Mouse (Mus musculus) megakaryocyte, embryonic 14.5 days (primary cell): ENCODE measurements around the gene Gm21885. TPM values are rescaled to one million over a fixed set of nuclear protein-coding genes. Genes with fewer than 3 reads are reported as not detected.

Source experiments
- H3K27me3 ChIP-seq: replicated peaks from 2 replicates; pipeline ENCODE3; 2012; ENCODE audit warnings: inconsistent platforms
- H3K36me3 ChIP-seq: replicated peaks from 2 replicates; pipeline ENCODE3; 2012; ENCODE audit warnings: low read length, inconsistent platforms, mixed read lengths
- H3K4me1 ChIP-seq: 2 replicates; pipeline ENCODE4 v1.6.1; 2012; ENCODE audit warnings: inconsistent platforms
- H3K4me3 ChIP-seq: replicated peaks from 2 replicates; pipeline ENCODE3; 2012; ENCODE audit warnings: moderate library complexity, mild to moderate bottlenecking, inconsistent platforms
- H3K9me3 ChIP-seq: 2 replicates; pipeline ENCODE4 v1.6.1; 2012; ENCODE audit warnings: inconsistent platforms
- FLI1 ChIP-seq: IDR thresholded peaks from 2 replicates; pipeline ENCODE4 v1.6.1; 2012; ENCODE audit warnings: low read length, inconsistent platforms, mixed read lengths
- GATA1 ChIP-seq: IDR thresholded peaks from 3 replicates; pipeline ENCODE4 v1.6.1; 2012; ENCODE audit warnings: mixed read lengths, low read length, inconsistent platforms, borderline replicate concordance
- polyA plus RNA-seq: library from polyadenylated mRNA; stranded (reverse); fragments of >175 nt; gene quantifications from 2 replicates; pipeline ENCODE4 v1.2.3, GENCODE M21; 2012; ENCODE audit warnings: low replicate concordance; ENCODE audit not compliant: insufficient read depth

Gm21885 gene
- polyA plus RNA-seq, 1 experiment = not detected

DNA sequence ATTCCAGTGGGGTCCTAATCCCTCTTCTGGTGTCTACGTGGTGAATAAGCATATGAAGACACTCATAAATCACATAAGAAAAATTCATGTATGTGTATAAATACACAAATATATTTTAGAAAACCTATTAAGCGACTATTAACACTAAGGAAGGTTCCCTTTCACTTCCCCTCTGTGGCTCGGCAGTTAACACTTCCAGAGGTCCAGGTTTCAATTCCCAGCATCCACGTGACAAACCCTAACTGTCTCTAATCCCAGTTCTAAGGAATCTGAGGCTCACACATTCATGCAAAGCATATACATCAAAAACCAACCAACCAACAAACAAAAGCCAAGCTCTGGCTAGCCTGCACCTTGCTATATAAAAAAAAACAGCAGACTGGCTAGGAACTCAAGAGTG is 35.8 kb downstream of the Gm21885 start:
- Histone ChIP-seq H3K4me3 (peak overlapping the region; percentile 46), H3K9me3 (no peaks in the 10 kb centered on the region), H3K36me3 (peaks cover 30% of the 10 kb centered on the region), H3K4me1 (peaks cover 77% of the 10 kb centered on the region), H3K27me3 (no peaks in the 10 kb centered on the region)
- no peak for TF ChIP-seq GATA1
- no peak for TF ChIP-seq FLI1

DNA sequence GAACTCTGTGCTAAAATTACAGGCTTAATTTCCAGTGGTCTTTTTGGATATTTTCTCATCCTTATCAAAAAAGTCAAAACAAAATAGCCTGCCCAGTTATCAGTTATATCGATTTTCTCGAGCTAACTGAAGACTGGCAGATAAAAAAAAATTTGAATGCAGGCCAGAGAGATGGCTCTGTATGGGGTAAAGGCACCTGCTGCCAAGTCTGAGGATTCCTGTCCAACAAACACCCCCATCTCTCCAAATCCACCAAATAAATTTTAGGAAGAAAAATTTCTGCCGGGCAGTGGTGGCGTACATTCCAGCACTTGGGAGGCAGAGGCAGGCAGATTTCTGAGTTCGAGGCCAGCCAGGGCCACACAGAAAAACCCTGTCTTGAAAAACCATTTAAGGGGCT is 36.4 kb downstream of the Gm21885 start:
- no peaks in the 10 kb centered on the region for H3K27me3 ChIP-seq
- no peak overlapping the region for H3K4me3 ChIP-seq
- no peaks in the 10 kb centered on the region for H3K9me3 ChIP-seq
- no peak for TF ChIP-seq GATA1
- no peak for TF ChIP-seq FLI1
- H3K4me1 ChIP-seq = peaks cover 77% of the 10 kb centered on the region
- H3K36me3 ChIP-seq = peaks cover 26% of the 10 kb centered on the region

DNA sequence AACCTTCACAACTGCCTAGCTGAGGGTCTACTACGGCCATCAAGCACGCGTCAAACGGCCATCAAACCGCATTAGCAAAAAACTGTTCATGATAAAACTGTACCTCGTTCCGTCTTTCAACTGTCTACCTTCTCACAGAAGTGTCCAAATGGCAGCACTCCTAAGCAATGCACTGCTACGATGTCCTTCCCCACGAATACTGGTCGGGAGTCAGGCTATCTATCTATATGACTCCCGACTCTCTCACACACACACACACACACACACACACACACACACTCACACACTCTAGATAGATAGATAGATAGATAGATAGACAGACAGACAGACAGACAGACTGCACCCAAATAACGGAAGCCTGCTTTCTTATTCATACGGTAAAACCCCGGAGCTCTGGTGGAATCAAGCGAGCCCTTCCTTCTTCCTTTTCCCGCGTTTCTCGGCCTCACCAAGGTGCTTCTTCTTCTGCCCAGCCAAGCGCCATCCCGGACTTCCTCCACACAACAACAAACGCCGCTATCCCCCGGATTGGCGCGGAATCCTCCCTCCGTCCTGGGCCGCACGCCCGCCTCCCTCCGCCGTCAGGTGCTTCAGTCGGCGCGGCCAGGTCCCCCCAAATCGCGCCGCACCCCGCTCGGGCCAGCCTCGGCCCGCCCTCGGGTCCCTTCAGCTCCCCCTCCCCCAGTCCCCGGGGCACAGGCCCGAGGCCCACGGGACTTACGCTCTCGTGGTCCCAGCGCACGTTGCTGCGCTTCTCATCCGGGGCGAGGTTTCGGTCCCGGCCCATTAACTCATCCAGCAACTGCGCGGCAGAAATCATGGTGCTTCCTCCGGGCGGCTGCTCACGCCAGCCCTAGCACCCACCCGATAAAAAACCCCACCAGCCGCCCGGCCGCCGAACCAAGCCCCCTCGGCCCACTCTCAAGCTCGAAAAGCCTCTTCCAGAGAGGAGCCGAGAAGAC is 39.6 kb downstream of the Gm21885 start:
- Histone ChIP-seq H3K4me3 (peak overlapping the region; percentile 92), H3K9me3 (no peaks in the 10 kb centered on the region), H3K27me3 (no peaks in the 10 kb centered on the region), H3K4me1 (peaks cover 49% of the 10 kb centered on the region), H3K36me3 (peaks cover 21% of the 10 kb centered on the region)
- TF ChIP-seq GATA1 = no peak
- no peak for TF ChIP-seq FLI1

DNA sequence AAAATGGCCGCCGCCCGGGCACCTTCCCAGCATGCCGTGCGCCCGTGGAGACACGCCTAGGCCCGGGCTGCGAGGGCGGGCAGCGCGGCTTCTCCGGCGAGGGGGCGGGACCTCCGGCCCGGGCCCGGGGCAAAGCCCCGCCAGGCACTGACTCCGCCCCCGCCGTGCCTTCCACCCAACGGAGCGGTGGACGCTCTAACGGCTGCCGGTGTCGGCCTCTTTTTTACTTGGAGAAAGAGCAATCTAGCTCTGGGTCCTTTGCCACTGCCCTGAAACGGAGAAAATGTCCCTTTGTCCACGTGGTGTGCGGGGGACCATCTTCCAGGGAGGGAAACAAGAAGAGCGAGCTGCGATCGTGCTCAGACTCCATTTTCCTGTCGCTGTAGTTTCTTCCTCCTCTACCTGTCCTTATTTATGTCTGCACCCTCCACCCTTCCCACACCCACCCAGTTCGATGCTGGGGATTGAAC is 40.3 kb downstream of the Gm21885 start, which contains the start of gene Luc7l3:
Gene Luc7l3 (minus strand): TSS at position 58 of the 470 bp plus-strand sequence.
- peaks cover 45% of the 10 kb centered on the region for H3K4me1 ChIP-seq
- TF ChIP-seq GATA1 = no peak
- no peak for TF ChIP-seq FLI1
- H3K27me3 ChIP-seq = no peaks in the 10 kb centered on the region
- peak within 1 kb of the TSS; percentile 92 for H3K4me3 ChIP-seq
- H3K9me3 ChIP-seq = no peaks in the 10 kb centered on the region
- peaks cover 14% of the 10 kb centered on the region for H3K36me3 ChIP-seq

DNA sequence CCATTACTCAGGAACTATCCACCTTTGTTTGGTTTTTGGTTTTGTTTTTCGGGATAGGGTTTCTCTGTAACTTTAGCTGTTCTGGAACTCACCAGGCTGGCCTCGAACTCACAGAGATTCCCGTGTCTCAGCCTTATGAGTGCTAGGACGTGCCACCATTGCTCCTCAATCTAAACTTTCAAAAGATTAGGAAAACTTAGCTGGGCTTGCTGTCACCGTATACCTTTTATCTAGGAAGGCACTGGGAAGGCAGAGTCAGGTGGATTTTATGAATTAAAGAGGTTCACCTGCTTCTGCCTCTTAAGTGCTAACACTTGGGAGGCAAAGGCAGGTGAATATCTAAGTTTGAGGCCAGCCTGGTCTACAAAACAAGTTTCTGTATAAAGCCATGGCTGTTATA is 41.0 kb downstream of the Gm21885 start:
- Histone ChIP-seq H3K9me3 (no peaks in the 10 kb centered on the region), H3K27me3 (no peaks in the 10 kb centered on the region), H3K4me1 (peaks cover 42% of the 10 kb centered on the region)

GRCm38 (mm10) chr11:94323271-94323925 is 41.7 kb downstream of the Gm21885 start:
- H3K4me1 ChIP-seq = peaks cover 39% of the 10 kb centered on the region
- H3K27me3 ChIP-seq = no peaks in the 10 kb centered on the region
- peaks cover 10% of the 10 kb centered on the region for H3K36me3 ChIP-seq
- TF ChIP-seq FLI1 = no peak
- TF ChIP-seq GATA1 = no peak
- H3K9me3 ChIP-seq = no peaks in the 10 kb centered on the region
- H3K4me3 ChIP-seq = no peak overlapping the region

More for the DNA sequence above, 41.0 kb downstream of the Gm21885 start:
- H3K36me3 ChIP-seq = peaks cover 10% of the 10 kb centered on the region
- H3K4me3 ChIP-seq = peak overlapping the region; percentile 92
- TF ChIP-seq FLI1 (no peak), GATA1 (no peak)

DNA sequence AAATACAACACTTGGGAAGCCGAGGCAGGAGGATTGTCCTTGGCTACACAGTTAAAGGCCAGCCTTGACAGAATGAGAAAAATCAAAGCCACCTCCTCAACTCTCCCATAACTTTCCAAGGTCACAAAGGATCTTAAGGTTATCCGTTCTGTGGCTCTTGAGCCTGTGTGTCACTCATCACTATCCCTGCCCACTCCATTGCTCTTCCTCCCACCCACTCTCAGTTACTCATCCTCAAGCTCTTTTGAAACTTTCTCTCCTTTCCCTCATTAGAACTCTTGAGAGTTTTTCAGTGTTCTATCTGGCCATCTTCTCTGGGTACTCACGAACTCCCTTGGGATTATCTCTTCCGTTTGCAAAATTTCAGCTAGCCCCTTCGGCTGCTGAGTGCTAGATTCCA is 42.9 kb downstream of the Gm21885 start:
- TF ChIP-seq FLI1 (no peak), GATA1 (no peak)
- Histone ChIP-seq H3K4me3 (no peak overlapping the region), H3K36me3 (no peaks in the 10 kb centered on the region), H3K9me3 (no peaks in the 10 kb centered on the region), H3K4me1 (peaks cover 30% of the 10 kb centered on the region), H3K27me3 (no peaks in the 10 kb centered on the region)

GRCm38 (mm10) chr11:94326961-94327411 is 45.3 kb downstream of the Gm21885 start:
- Histone ChIP-seq H3K27me3 (no peaks in the 10 kb centered on the region), H3K9me3 (no peaks in the 10 kb centered on the region), H3K4me1 (peaks cover 30% of the 10 kb centered on the region), H3K4me3 (peak overlapping the region; percentile 75), H3K36me3 (no peaks in the 10 kb centered on the region)
- TF ChIP-seq GATA1 (no peak), FLI1 (no peak)

GRCm38 (mm10) chr11:94327693-94328643 is 46.3 kb downstream of the Gm21885 start, which contains the start of gene Ankrd40:
Gene Ankrd40 (plus strand): TSS chr11:94328001.
- no peaks in the 10 kb centered on the region for H3K27me3 ChIP-seq
- H3K4me3 ChIP-seq = peak within 1 kb of the TSS; percentile 99
- no peaks in the 10 kb centered on the region for H3K36me3 ChIP-seq
- peaks cover 21% of the 10 kb centered on the region for H3K4me1 ChIP-seq
- H3K9me3 ChIP-seq = no peaks in the 10 kb centered on the region
- TF ChIP-seq FLI1 = no peak
- no peak for TF ChIP-seq GATA1
